Mouse (Mus musculus) liver, embryonic 11.5 days (tissue): ENCODE measurements around the gene Tmem176b. TPM values are rescaled to one million over a fixed set of nuclear protein-coding genes. Genes with fewer than 3 reads are reported as not detected.

Experiments used
- ATAC-seq: fragments of 200-750 bp; cut with Nextera tagmentation; replicated peaks from 2 replicates; pipeline ENCODE4 v1.8.0; 2017; ENCODE audit warnings: moderate number of reproducible peaks, mild to moderate bottlenecking, moderate TSS enrichment, moderate library complexity; ENCODE audit not compliant: low FRiP score
- DNase-seq: peaks from one replicate; pipeline ENCODE4 v3.0.0-alpha.2; 2017; ENCODE audit warnings: low spot score
- H3K27ac ChIP-seq: fragments of 300-500 bp; sonication (generic); 2 replicates; pipeline ENCODE4 v1.5.1; 2014; ENCODE audit warnings: mild to moderate bottlenecking, low read depth, low read length, control low read depth
- H3K27me3 ChIP-seq: fragments of 300-500 bp; sonication (generic); replicated peaks from 2 replicates; pipeline ENCODE4 v1.6.1; 2014; ENCODE audit warnings: low read length, mixed read lengths; ENCODE audit not compliant: control insufficient read depth, insufficient read depth
- H3K36me3 ChIP-seq: fragments of 300-500 bp; sonication (generic); 2 replicates; pipeline ENCODE4 v1.6.1; 2014; ENCODE audit warnings: mild to moderate bottlenecking, low read length, moderate library complexity, mixed read lengths; ENCODE audit not compliant: control insufficient read depth, insufficient read depth
- H3K4me1 ChIP-seq: fragments of 300-500 bp; sonication (generic); replicated peaks from 2 replicates; pipeline ENCODE4 v1.6.1; 2014; ENCODE audit warnings: low read length, mixed read lengths; ENCODE audit not compliant: control insufficient read depth, insufficient read depth
- H3K4me2 ChIP-seq: fragments of 300-500 bp; sonication (generic); 2 replicates; pipeline ENCODE4 v1.6.1; 2014; ENCODE audit warnings: mild to moderate bottlenecking, control low read depth, moderate library complexity
- H3K4me3 ChIP-seq: fragments of 300-500 bp; sonication (generic); 2 replicates; pipeline ENCODE4 v1.5.1; 2014; ENCODE audit warnings: low read depth, low read length, control low read depth
- H3K9ac ChIP-seq: fragments of 300-500 bp; sonication (generic); 2 replicates; pipeline ENCODE4 v1.6.1; 2014; ENCODE audit warnings: low read depth, low read length, control low read depth
- H3K9me3 ChIP-seq: fragments of 300-500 bp; sonication (generic); 2 replicates; pipeline ENCODE4 v1.6.1; 2016; ENCODE audit warnings: low read length, inconsistent platforms, mixed read lengths; ENCODE audit not compliant: control insufficient read depth
- WGBS: fragments of 180-500 bp; shearing (Covaris S2); extraction: QIAGEN DNeasy Blood & Tissue Kit; methylation state at CpG from one replicate; pipeline ENCODE4 v1.1.7; 2014; 5-methylcytosine and 5-hydroxymethylcytosine counted together
- polyA plus RNA-seq: library from polyadenylated mRNA; unstranded; fragments of >200 nt; fragmentation: Nextera tagmentation; extraction: Ambion mirVana; gene quantifications from 2 replicates; pipeline ENCODE4 v1.2.1, GENCODE M21; 2014

Tmem176b gene
- polyA plus RNA-seq, 1 experiment from 2014 or later, result 118 TPM

GRCm38 (mm10) chr6:48787867-48788266 is 53.4 kb downstream of the Tmem176b start:
- H3K9me3 ChIP-seq, result no peaks in the 10 kb centered on the region
- no peaks in the 10 kb centered on the region for H3K27me3 ChIP-seq
- no peak for ATAC-seq
- H3K9ac ChIP-seq, result no peak overlapping the region
- no peak overlapping the region for H3K4me3 ChIP-seq
- no peak overlapping the region for H3K27ac ChIP-seq
- H3K36me3 ChIP-seq, result no peaks in the 10 kb centered on the region
- no peaks in the 10 kb centered on the region for H3K4me1 ChIP-seq
- 62% methylated on average over 2 of the region's 2 CpGs for WGBS
- no peak for DNase-seq
- no peak overlapping the region for H3K4me2 ChIP-seq

GRCm38 (mm10) chr6:48785601-48786000 is 55.7 kb downstream of the Tmem176b start:
- no peak for DNase-seq
- Histone ChIP-seq H3K9me3 (no peaks in the 10 kb centered on the region), H3K4me1 (no peaks in the 10 kb centered on the region), H3K27ac (no peak overlapping the region), H3K4me2 (no peak overlapping the region), H3K27me3 (no peaks in the 10 kb centered on the region), H3K4me3 (no peak overlapping the region), H3K9ac (no peak overlapping the region), H3K36me3 (no peaks in the 10 kb centered on the region)
- no peak for ATAC-seq
- 86% methylated on average over 2 of the region's 2 CpGs for WGBS

- no peaks in the 10 kb centered on the region for H3K9me3 ChIP-seq
- H3K9ac ChIP-seq, result no peak overlapping the region
- 77% methylated on average over 1 of the region's 1 CpGs for WGBS
- H3K4me3 ChIP-seq, result no peak overlapping the region
- no peaks in the 10 kb centered on the region for H3K4me1 ChIP-seq
- no peaks in the 10 kb centered on the region for H3K27me3 ChIP-seq
- no peak overlapping the region for H3K27ac ChIP-seq
- DNase-seq, result no peak
- ATAC-seq, result no peak
- H3K4me2 ChIP-seq, result no peak overlapping the region
- no peaks in the 10 kb centered on the region for H3K36me3 ChIP-seq
Observed at GRCm38 (mm10) chr6:48785189-48785588, 56.1 kb downstream of the Tmem176b start.

- H3K9me3 ChIP-seq, result no peaks in the 10 kb centered on the region
- H3K36me3 ChIP-seq, result no peaks in the 10 kb centered on the region
- no peak overlapping the region for H3K4me2 ChIP-seq
- no peak overlapping the region for H3K4me3 ChIP-seq
- no peaks in the 10 kb centered on the region for H3K4me1 ChIP-seq
- WGBS, result 96% methylated on average over 1 of the region's 1 CpGs
- ATAC-seq (no peak), DNase-seq (no peak)
- no peak overlapping the region for H3K27ac ChIP-seq
- no peak overlapping the region for H3K9ac ChIP-seq
- H3K27me3 ChIP-seq, result no peaks in the 10 kb centered on the region
Observed at GRCm38 (mm10) chr6:48784406-48784805, 56.9 kb downstream of the Tmem176b start.

Other genes starting within 250 kb of the Tmem176b start
- 20.0 and 20.1 TPM in 2 replicates for gene Repin1, start 247.6 kb downstream of the Tmem176b start, polyA plus RNA-seq
- not detected in 2 replicates for gene Gm44965, start 247.6 kb downstream of the Tmem176b start, polyA plus RNA-seq
- gene Zfp775, start 239.4 kb downstream of the Tmem176b start, polyA plus RNA-seq, result 2.7 and 3.3 TPM in 2 replicates
- 0.40 and 0.45 TPM in 2 replicates for gene AI854703, start 214.7 kb downstream of the Tmem176b start, polyA plus RNA-seq
- gene Gimap8, start 194.3 kb downstream of the Tmem176b start, polyA plus RNA-seq, result 0.32 and 1.1 TPM in 2 replicates
- 14.5 and 17.9 TPM in 2 replicates for gene Gimap9, start 165.4 kb downstream of the Tmem176b start, polyA plus RNA-seq
- gene Gimap4, start 156.9 kb downstream of the Tmem176b start, polyA plus RNA-seq, result 21.8 and 23.5 TPM in 2 replicates
- gene Gimap6, start 133.3 kb downstream of the Tmem176b start, polyA plus RNA-seq, result 18.0 and 18.6 TPM in 2 replicates
- gene Gm28053, start 122.9 kb downstream of the Tmem176b start, polyA plus RNA-seq, result 0.77 and 2.2 TPM in 2 replicates
- not detected in 2 replicates for gene Gimap7, start 122.9 kb downstream of the Tmem176b start, polyA plus RNA-seq
- gene Gimap1, start 102.4 kb downstream of the Tmem176b start, polyA plus RNA-seq, result 14.1 and 15.4 TPM in 2 replicates
- gene Gimap5, start 95.3 kb downstream of the Tmem176b start, polyA plus RNA-seq, result 3.5 and 4.0 TPM in 2 replicates
- 0.08 TPM in 1 of 2 replicates, not detected in the other for gene Gimap3, start 70.6 kb downstream of the Tmem176b start, polyA plus RNA-seq
- 56.6 and 66.1 TPM in 2 replicates for gene Tmem176a, start 577 bp downstream of the Tmem176b start, polyA plus RNA-seq
- gene Aoc1, start 31.4 kb upstream of the Tmem176b start, polyA plus RNA-seq, result not detected in 2 replicates
- not detected in 2 replicates for gene 1600015I10Rik, start 88.4 kb upstream of the Tmem176b start, polyA plus RNA-seq
- gene Doxl2, start 133.5 kb upstream of the Tmem176b start, polyA plus RNA-seq, result not detected in 2 replicates
- gene Svs1, start 145.4 kb upstream of the Tmem176b start, polyA plus RNA-seq, result not detected in 2 replicates
- 0.21 and 0.84 TPM in 2 replicates for gene Gpnmb, start 195.1 kb upstream of the Tmem176b start, polyA plus RNA-seq
- 67.6 and 68.6 TPM in 2 replicates for gene Malsu1, start 232.3 kb upstream of the Tmem176b start, polyA plus RNA-seq